Mouse (Mus musculus): ENCODE data around the gene Cnih3. TPM values are rescaled to one million over a fixed set of nuclear protein-coding genes. Genes with fewer than 3 reads are reported as not detected.
A peak's percentile ranks its signal among the peaks of the same experiment; 100 is the strongest.

Cnih3 gene
- polyA plus RNA-seq, 1 experiment from 2014 or later, result 0.18 TPM

- no peak overlapping the region for H3K4me3 ChIP-seq (ENCODE audit: control insufficient read depth in 1 of 2, insufficient read depth in 1 of 2, low read depth in 1 of 2, low read length in 2 of 2)
- 0 out of 2 replicates have a peak, but pooled peaks cover 2% of the 10 kb centered on the region for H3K9me3 ChIP-seq (ENCODE audit: control insufficient read depth, low read length)
- H3K4me1 ChIP-seq (ENCODE audit: control insufficient read depth in 2 of 2, insufficient read depth in 2 of 2, low read length in 2 of 2), result no peaks in the 10 kb centered on the region; a peak in 1 of 4 replicates
- no peak for ATAC-seq (ENCODE audit: insufficient number of reproducible peaks, insufficient read depth, low FRiP score, low read depth)
- WGBS, result 87% methylated on average over 6 of the region's 6 CpGs
- H3K4me2 ChIP-seq (ENCODE audit: low read length), result no peak overlapping the region
- no peaks in the 10 kb centered on the region for H3K27me3 ChIP-seq (ENCODE audit: control insufficient read depth, insufficient read depth, low read length)
- H3K36me3 ChIP-seq (ENCODE audit: control insufficient read depth, insufficient read depth, low read length), result no peaks in the 10 kb centered on the region
- no peak overlapping the region for H3K27ac ChIP-seq (replicated peaks in 1 of 2; ENCODE audit: control insufficient read depth in 1 of 2, insufficient read depth in 1 of 2, low read depth in 2 of 2, low read length in 2 of 2)
- H3K9ac ChIP-seq (ENCODE audit: low read length), result no peak overlapping the region
Measured at GRCm38 (mm10) chr1:181334329-181335018, 18.0 kb upstream of the Cnih3 start.

- no peak for ATAC-seq (ENCODE audit: insufficient number of reproducible peaks, insufficient read depth, low FRiP score, low read depth)
- H3K4me2 ChIP-seq (ENCODE audit: low read length), result no peak overlapping the region
- no peak overlapping the region for H3K27ac ChIP-seq (replicated peaks in 1 of 2; ENCODE audit: control insufficient read depth in 1 of 2, insufficient read depth in 1 of 2, low read depth in 2 of 2, low read length in 2 of 2)
Measured at GRCm38 (mm10) chr1:181335019-181335365, 17.4 kb upstream of the Cnih3 start.

GRCm38 (mm10) chr1:181335388-181335787 is 17.0 kb upstream of the Cnih3 start:
- ATAC-seq (ENCODE audit: insufficient number of reproducible peaks, insufficient read depth, low FRiP score, low read depth), result no peak

More at GRCm38 (mm10) chr1:181335019-181335365, 17.4 kb upstream of the Cnih3 start:
- Histone ChIP-seq H3K4me1 (ENCODE audit: control insufficient read depth in 2 of 2, insufficient read depth in 2 of 2, low read length in 2 of 2) (no peaks in the 10 kb centered on the region; a peak in 1 of 4 replicates), H3K36me3 (ENCODE audit: control insufficient read depth, insufficient read depth, low read length) (no peaks in the 10 kb centered on the region), H3K9me3 (ENCODE audit: control insufficient read depth, low read length) (0 out of 2 replicates have a peak, but pooled peaks cover 2% of the 10 kb centered on the region), H3K4me3 (ENCODE audit: control insufficient read depth in 1 of 2, insufficient read depth in 1 of 2, low read depth in 1 of 2, low read length in 2 of 2) (no peak overlapping the region), H3K27me3 (ENCODE audit: control insufficient read depth, insufficient read depth, low read length) (no peaks in the 10 kb centered on the region), H3K9ac (ENCODE audit: low read length) (no peak overlapping the region)
- 83% methylated on average over 5 of the region's 5 CpGs for WGBS

GRCm38 (mm10) chr1:181336857-181337256 is 15.6 kb upstream of the Cnih3 start:
- H3K4me3 ChIP-seq (ENCODE audit: control insufficient read depth in 1 of 2, insufficient read depth in 1 of 2, low read depth in 1 of 2, low read length in 2 of 2), result no peak overlapping the region
- 0 out of 2 replicates have a peak, but pooled peaks cover 2% of the 10 kb centered on the region for H3K9me3 ChIP-seq (ENCODE audit: control insufficient read depth, low read length)
- H3K36me3 ChIP-seq (ENCODE audit: control insufficient read depth, insufficient read depth, low read length), result no peaks in the 10 kb centered on the region
- H3K4me2 ChIP-seq (ENCODE audit: low read length), result no peak overlapping the region
- no peak overlapping the region for H3K27ac ChIP-seq (replicated peaks in 1 of 2; ENCODE audit: control insufficient read depth in 1 of 2, insufficient read depth in 1 of 2, low read depth in 2 of 2, low read length in 2 of 2)
- no peaks in the 10 kb centered on the region; a peak in 1 of 4 replicates for H3K4me1 ChIP-seq (ENCODE audit: control insufficient read depth in 2 of 2, insufficient read depth in 2 of 2, low read length in 2 of 2)
- WGBS, result 80% methylated on average over 6 of the region's 6 CpGs
- H3K9ac ChIP-seq (ENCODE audit: low read length), result no peak overlapping the region
- no peak for ATAC-seq (ENCODE audit: insufficient number of reproducible peaks, insufficient read depth, low FRiP score, low read depth)
- no peaks in the 10 kb centered on the region for H3K27me3 ChIP-seq (ENCODE audit: control insufficient read depth, insufficient read depth, low read length)

More at GRCm38 (mm10) chr1:181335388-181335787, 17.0 kb upstream of the Cnih3 start:
- Histone ChIP-seq H3K36me3 (ENCODE audit: control insufficient read depth, insufficient read depth, low read length) (no peaks in the 10 kb centered on the region), H3K9ac (ENCODE audit: low read length) (no peak overlapping the region), H3K9me3 (ENCODE audit: control insufficient read depth, low read length) (0 out of 2 replicates have a peak, but pooled peaks cover 2% of the 10 kb centered on the region), H3K4me1 (ENCODE audit: control insufficient read depth in 2 of 2, insufficient read depth in 2 of 2, low read length in 2 of 2) (no peaks in the 10 kb centered on the region; a peak in 1 of 4 replicates), H3K4me3 (ENCODE audit: control insufficient read depth in 1 of 2, insufficient read depth in 1 of 2, low read depth in 1 of 2, low read length in 2 of 2) (no peak overlapping the region), H3K27ac (replicated peaks in 1 of 2; ENCODE audit: control insufficient read depth in 1 of 2, insufficient read depth in 1 of 2, low read depth in 2 of 2, low read length in 2 of 2) (no peak overlapping the region), H3K27me3 (ENCODE audit: control insufficient read depth, insufficient read depth, low read length) (no peaks in the 10 kb centered on the region), H3K4me2 (ENCODE audit: low read length) (no peak overlapping the region)
- 87% methylated on average over 4 of the region's 4 CpGs for WGBS

- ATAC-seq (ENCODE audit: insufficient number of reproducible peaks, insufficient read depth, low FRiP score, low read depth), result no peak
- Histone ChIP-seq H3K27me3 (ENCODE audit: control insufficient read depth, insufficient read depth, low read length) (no peaks in the 10 kb centered on the region), H3K36me3 (ENCODE audit: control insufficient read depth, insufficient read depth, low read length) (no peaks in the 10 kb centered on the region), H3K4me3 (ENCODE audit: control insufficient read depth in 1 of 2, insufficient read depth in 1 of 2, low read depth in 1 of 2, low read length in 2 of 2) (no peak overlapping the region), H3K9ac (ENCODE audit: low read length) (no peak overlapping the region), H3K27ac (replicated peaks in 1 of 2; ENCODE audit: control insufficient read depth in 1 of 2, insufficient read depth in 1 of 2, low read depth in 2 of 2, low read length in 2 of 2) (no peak overlapping the region), H3K4me1 (ENCODE audit: control insufficient read depth in 2 of 2, insufficient read depth in 2 of 2, low read length in 2 of 2) (no peaks in the 10 kb centered on the region; a peak in 1 of 4 replicates), H3K9me3 (ENCODE audit: control insufficient read depth, low read length) (0 out of 2 replicates have a peak, but pooled peaks cover 2% of the 10 kb centered on the region), H3K4me2 (ENCODE audit: low read length) (no peak overlapping the region)
- 87% methylated on average over 6 of the region's 6 CpGs for WGBS
Measured at GRCm38 (mm10) chr1:181339106-181339505, 13.3 kb upstream of the Cnih3 start.

GRCm38 (mm10) chr1:181345547-181345946 is 6.9 kb upstream of the Cnih3 start:
- Histone ChIP-seq H3K9me3 (ENCODE audit: control insufficient read depth, low read length) (no peaks in the 10 kb centered on the region), H3K9ac (ENCODE audit: low read length) (no peak overlapping the region), H3K36me3 (ENCODE audit: control insufficient read depth, insufficient read depth, low read length) (no peaks in the 10 kb centered on the region), H3K4me2 (ENCODE audit: low read length) (no peak overlapping the region), H3K4me3 (ENCODE audit: control insufficient read depth in 1 of 2, insufficient read depth in 1 of 2, low read depth in 1 of 2, low read length in 2 of 2) (no peak overlapping the region), H3K27me3 (ENCODE audit: control insufficient read depth, insufficient read depth, low read length) (peaks cover 16% of the 10 kb centered on the region; the same call in 1 of the 2 replicates), H3K4me1 (ENCODE audit: control insufficient read depth in 2 of 2, insufficient read depth in 2 of 2, low read length in 2 of 2) (no peaks in the 10 kb centered on the region), H3K27ac (replicated peaks in 1 of 2; ENCODE audit: control insufficient read depth in 1 of 2, insufficient read depth in 1 of 2, low read depth in 2 of 2, low read length in 2 of 2) (no peak overlapping the region)
- 28% methylated on average over 15 of the region's 15 CpGs for WGBS
- no peak for ATAC-seq (ENCODE audit: insufficient number of reproducible peaks, insufficient read depth, low FRiP score, low read depth)

- peak overlapping the region; percentile 50 to 52 for H3K4me3 ChIP-seq (ENCODE audit: control insufficient read depth in 1 of 2, insufficient read depth in 1 of 2, low read depth in 1 of 2, low read length in 2 of 2)
- H3K4me1 ChIP-seq (ENCODE audit: control insufficient read depth in 2 of 2, insufficient read depth in 2 of 2, low read length in 2 of 2), result peaks cover 4 to 7% of the 10 kb centered on the region in 2 experiments; a peak in 2 of 4 replicates
- 5% methylated on average over 3 of the region's 3 CpGs for WGBS
- H3K4me2 ChIP-seq (ENCODE audit: low read length), result peak overlapping the region; percentile 97
- H3K27ac ChIP-seq (replicated peaks in 1 of 2; ENCODE audit: control insufficient read depth in 1 of 2, insufficient read depth in 1 of 2, low read depth in 2 of 2, low read length in 2 of 2), result no peak overlapping the region
- H3K9ac ChIP-seq (ENCODE audit: low read length), result peak overlapping the region; percentile 63
- H3K36me3 ChIP-seq (ENCODE audit: control insufficient read depth, insufficient read depth, low read length), result no peaks in the 10 kb centered on the region
- ATAC-seq (ENCODE audit: insufficient number of reproducible peaks, insufficient read depth, low FRiP score, low read depth), result no peak
- H3K9me3 ChIP-seq (ENCODE audit: control insufficient read depth, low read length), result no peaks in the 10 kb centered on the region
- H3K27me3 ChIP-seq (ENCODE audit: control insufficient read depth, insufficient read depth, low read length), result peaks cover 56% of the 10 kb centered on the region
Measured at GRCm38 (mm10) chr1:181352043-181352366, 423 bp upstream of the Cnih3 start.
